Mouse (Mus musculus): Measurements from ENCODE around the gene Wdr48. TPM values are rescaled to one million over a fixed set of nuclear protein-coding genes. Genes with fewer than 3 reads are reported as not detected.

Wdr48 gene
- polyA plus RNA-seq (2021; fragmentation: Nextera tagmentation): 21.7 and 24.9 TPM in 2 replicates
- long read RNA-seq, experiment 1, transcript Wdr48-201 (19 exons, 3,845 nt): major isoform, 28 of 55 reads
- long read RNA-seq, experiment 1, partial matches to known transcripts: 13 of 55 reads
- long read RNA-seq, experiment 1, other reads (novel, unspliced or antisense): 12 of 55 reads
- long read RNA-seq, experiment 2, transcript Wdr48-201 (19 exons, 3,845 nt): major isoform, 256 of 330 reads
- long read RNA-seq, experiment 2, partial matches to known transcripts: 25 of 330 reads
- long read RNA-seq, experiment 2, other reads (novel, unspliced or antisense): 44 of 330 reads

DNA sequence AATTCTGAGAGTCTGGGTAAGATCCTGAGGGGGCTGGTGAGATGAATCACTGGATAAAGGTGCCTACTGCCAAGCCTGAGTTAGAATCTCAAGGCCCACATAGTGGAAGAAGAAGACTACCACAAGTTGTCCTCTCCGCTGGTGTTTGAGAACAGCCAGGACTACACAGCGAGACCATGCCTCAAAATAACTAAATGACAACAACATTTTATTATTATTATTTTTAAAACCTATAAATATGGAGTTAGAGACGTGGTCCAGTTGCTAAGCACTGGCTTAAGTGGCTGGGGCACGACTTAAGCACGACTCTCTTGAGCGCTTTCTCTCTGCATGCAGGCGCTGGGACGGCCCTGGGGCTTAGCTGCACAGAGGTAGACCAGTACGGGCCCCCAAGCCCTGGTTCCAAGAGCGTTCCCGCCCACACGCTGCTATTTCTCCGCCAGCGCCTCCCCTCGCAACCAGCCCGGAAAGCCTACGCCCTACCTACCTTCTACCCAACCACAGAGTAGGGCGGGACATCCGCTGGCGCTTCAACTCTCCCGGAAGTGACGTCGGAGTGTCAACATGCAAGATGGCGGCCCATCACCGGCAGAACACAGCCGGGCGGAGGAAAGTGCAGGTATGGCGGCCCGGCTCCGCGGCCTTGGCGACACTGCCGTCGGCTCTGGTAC, at the start of gene Wdr48:
Gene Wdr48, plus strand, starts transcription at position 540 of the 671 bp plus-strand sequence.

GRCm38 (mm10) chr9:119937005-119937773, 42.5 kb downstream of the Wdr48 start, which contains the start of the genes Gorasp1 and Ttc21a:
TSS of gene Gorasp1 (minus strand) at chr9:119937565.
TSS of gene Ttc21a (plus strand) at chr9:119937606.

Other genes starting within 250 kb of the Wdr48 start
- gene Scn10a, start 175.6 kb upstream of the Wdr48 start, polyA plus RNA-seq (2021; fragmentation: Nextera tagmentation): 0.06 TPM in 1 of 2 replicates, not detected in the other
- gene Scn11a, start 69.4 kb upstream of the Wdr48 start, polyA plus RNA-seq (2021; fragmentation: Nextera tagmentation): 0.06 and 0.10 TPM in 2 replicates
- gene Gorasp1, start 42.7 kb downstream of the Wdr48 start, polyA plus RNA-seq (2021; fragmentation: Nextera tagmentation): 11.7 and 12.3 TPM in 2 replicates
- 0.54 and 1.3 TPM in 2 replicates for gene Ttc21a, start 42.7 kb downstream of the Wdr48 start, polyA plus RNA-seq (2021; fragmentation: Nextera tagmentation)
- gene Csrnp1, start 89.8 kb downstream of the Wdr48 start, polyA plus RNA-seq (2021; fragmentation: Nextera tagmentation): 1.5 and 1.7 TPM in 2 replicates
- not detected in 2 replicates for gene Xirp1, start 128.7 kb downstream of the Wdr48 start, polyA plus RNA-seq (2021; fragmentation: Nextera tagmentation)
- 49.5 and 52.8 TPM in 2 replicates for gene Cx3cr1, start 175.0 kb downstream of the Wdr48 start, polyA plus RNA-seq (2021; fragmentation: Nextera tagmentation)
- not detected in 2 replicates for gene Ccr8, start 197.2 kb downstream of the Wdr48 start, polyA plus RNA-seq (2021; fragmentation: Nextera tagmentation)
- 17.8 and 18.6 TPM in 2 replicates for gene Slc25a38, start 215.5 kb downstream of the Wdr48 start, polyA plus RNA-seq (2021; fragmentation: Nextera tagmentation)
- gene Rpsa, start 232.8 kb downstream of the Wdr48 start, polyA plus RNA-seq (2021; fragmentation: Nextera tagmentation): 536 and 612 TPM in 2 replicates